Mouse (Mus musculus): ENCODE results near the gene Eya4. TPM values are rescaled to one million over a fixed set of nuclear protein-coding genes. Genes with fewer than 3 reads are reported as not detected.

Eya4 gene
- polyA plus RNA-seq, 1 experiment: 1.5 TPM

DNA sequence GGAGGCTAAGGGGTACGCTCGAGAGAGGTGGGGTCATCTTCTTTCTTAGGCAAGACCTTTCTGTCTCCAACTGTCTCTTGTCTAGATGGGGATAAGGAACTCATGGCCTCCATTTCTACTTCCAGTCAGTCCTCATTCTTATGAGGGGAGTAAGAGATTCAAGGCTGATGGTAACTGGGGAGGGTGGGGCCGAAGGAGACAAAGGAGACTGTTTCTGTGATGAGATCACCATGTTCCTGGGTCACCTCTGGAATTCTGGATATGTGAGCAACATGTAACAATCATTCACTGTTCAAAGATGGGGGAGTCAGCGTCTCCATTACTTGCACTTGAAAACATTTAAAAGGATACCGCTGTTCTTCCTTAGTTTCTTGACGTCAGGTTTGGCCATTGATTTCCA lies 165.2 kb downstream of the Eya4 start:
- TF ChIP-seq POLR2A (IDR thresholded peaks at IDR 0.05; ENCODE audit: borderline replicate concordance, extremely low read depth, insufficient read depth, insufficient read length, poor library complexity, severe bottlenecking) (no peak), CTCF (IDR thresholded peaks at IDR 0.05; ENCODE audit: borderline replicate concordance, extremely low read depth, insufficient read depth, insufficient read length) (no peak)
- no peak for DNase-seq (ENCODE audit: low read depth)

DNA sequence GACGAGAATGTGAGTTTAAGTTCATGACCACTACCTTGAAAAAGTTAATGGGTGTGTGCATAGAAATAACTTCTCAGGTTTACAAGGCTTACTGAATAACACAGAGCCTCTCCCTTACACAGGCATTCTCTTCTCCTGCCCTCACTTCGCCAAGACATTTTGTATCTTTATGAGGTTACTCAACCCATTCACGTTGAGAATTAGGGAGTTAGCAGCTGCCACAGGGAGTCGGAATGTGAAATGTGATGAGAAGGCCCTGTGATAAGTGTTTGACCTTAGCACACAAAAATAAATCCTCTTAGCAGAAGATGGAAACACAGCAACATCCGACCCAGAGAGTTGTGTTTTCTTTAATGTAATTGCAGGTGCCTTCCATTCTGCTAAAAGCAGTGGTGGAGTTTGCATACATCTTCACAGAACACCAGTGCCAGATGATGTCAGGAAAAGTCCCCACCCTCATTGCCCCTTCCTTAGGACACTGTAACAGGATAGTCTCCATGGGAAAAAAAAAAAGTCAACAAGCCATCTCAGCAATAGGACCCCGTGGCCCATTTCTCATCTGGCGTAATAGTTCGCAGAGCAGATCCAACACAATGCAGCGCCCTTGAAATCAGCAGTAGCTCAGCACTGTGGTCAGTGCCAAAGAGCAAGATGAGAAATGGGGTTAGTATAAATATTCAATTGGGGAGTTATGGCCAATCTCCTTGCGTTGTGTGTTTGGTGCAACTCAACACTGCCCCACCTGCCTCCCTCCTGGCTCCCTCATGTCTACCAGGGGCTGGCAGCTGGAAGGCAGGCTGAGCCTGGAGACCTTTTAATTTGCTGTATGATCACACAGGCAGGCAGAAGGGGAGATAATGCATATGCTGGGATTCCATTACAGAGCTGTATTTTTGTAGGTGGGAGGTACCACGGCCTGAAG lies 168.8 kb downstream of the Eya4 start:
- TF ChIP-seq CTCF (IDR thresholded peaks at IDR 0.05; ENCODE audit: borderline replicate concordance, extremely low read depth, insufficient read depth, insufficient read length) (no peak), POLR2A (IDR thresholded peaks at IDR 0.05; ENCODE audit: borderline replicate concordance, extremely low read depth, insufficient read depth, insufficient read length, poor library complexity, severe bottlenecking) (no peak)

DNA sequence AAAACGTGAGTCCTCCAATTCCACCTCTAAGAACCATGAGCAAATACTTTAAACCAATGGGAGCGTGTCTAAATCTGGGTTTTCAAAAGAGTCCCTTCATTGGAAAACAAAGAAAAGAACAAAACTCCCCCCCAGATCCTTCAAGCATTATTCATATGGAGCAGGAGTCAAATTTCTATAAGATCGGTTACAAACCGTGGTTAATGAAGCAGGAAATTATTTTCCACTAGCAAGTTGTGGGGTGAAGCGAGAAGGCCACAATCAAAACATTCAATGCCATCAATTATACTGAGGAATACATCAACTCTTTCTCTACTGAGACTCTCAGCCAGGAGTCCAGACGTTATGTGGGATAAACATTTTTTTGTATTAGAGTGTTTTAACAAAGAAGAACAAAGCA lies 171.3 kb downstream of the Eya4 start:
- TF ChIP-seq CTCF (IDR thresholded peaks at IDR 0.05; ENCODE audit: borderline replicate concordance, extremely low read depth, insufficient read depth, insufficient read length) (no peak), POLR2A (IDR thresholded peaks at IDR 0.05; ENCODE audit: borderline replicate concordance, extremely low read depth, insufficient read depth, insufficient read length, poor library complexity, severe bottlenecking) (no peak)
- DNase-seq (ENCODE audit: low read depth): peak; percentile 63

More for the DNA sequence above, 168.8 kb downstream of the Eya4 start:
- no peak for DNase-seq (ENCODE audit: low read depth)

DNA sequence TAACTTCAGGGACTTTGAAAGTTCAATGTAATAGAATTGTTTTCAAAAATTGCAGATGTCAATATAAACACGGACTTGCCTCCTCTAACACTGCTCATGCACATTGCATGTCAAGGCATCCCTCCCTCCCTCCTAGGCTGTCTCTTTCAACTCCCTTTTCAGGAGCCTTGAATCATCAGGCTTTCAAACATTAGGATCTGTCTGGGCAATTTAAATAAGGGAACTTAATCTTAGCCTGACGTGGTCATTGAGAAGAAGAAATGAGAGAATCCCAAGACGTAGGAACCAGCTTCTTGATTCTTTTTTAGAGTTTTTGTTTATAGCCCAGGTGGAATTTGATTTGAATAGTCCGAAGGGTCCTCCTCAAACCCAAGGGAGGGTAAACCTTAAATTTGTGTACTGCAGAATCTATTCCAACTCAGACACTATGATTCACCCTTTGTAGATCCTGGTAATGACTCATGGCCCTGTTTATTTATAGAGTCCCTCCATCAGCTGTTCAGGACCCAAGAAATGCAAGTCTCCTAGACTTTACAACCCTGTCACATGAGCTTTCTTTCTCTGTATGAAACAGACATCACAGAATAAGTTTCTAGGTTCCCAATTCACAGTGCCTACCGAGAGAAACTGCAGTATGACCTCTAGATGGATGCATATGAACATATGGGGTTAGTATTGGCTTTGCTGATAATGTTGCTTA lies 173.1 kb downstream of the Eya4 start:
- no peak for DNase-seq (ENCODE audit: low read depth)
- TF ChIP-seq POLR2A (IDR thresholded peaks at IDR 0.05; ENCODE audit: borderline replicate concordance, extremely low read depth, insufficient read depth, insufficient read length, poor library complexity, severe bottlenecking) (no peak), CTCF (IDR thresholded peaks at IDR 0.05; ENCODE audit: borderline replicate concordance, extremely low read depth, insufficient read depth, insufficient read length) (no peak)

DNA sequence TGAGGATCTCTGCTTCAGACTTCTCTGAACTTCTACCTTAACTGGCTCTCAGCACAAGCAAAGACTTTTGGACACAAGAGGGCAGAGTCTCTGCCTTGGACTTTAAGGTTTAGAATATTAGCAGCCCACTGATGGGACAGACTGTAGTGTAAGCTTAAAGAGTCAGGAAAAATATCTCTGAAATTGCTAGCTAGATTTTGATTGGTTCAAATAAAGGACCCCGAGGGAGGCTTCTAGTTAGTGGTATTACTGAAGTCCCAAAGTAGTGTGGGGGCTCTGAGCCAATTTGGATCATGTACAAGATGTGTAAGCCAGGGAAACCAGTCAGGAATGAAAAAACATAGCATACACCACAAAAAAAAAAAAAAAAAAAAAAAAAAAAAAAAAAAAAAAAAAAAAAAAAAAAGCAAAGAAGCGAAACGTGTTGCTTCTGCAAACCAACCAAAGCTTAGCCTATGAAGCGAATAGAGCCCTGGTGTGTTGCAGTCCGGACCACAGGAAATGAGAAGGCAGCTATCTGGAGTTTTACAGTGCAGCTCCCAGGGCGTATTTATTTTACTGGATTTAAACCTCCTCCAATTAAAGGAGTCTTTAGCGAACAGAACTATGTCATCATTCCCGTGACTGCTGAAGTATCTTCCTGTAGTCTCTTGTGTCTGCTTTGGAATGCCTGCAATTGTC lies 173.8 kb downstream of the Eya4 start:
- DNase-seq (ENCODE audit: low read depth): peak; percentile 79
- no peak for TF ChIP-seq POLR2A (IDR thresholded peaks at IDR 0.05; ENCODE audit: borderline replicate concordance, extremely low read depth, insufficient read depth, insufficient read length, poor library complexity, severe bottlenecking)
- TF ChIP-seq CTCF (IDR thresholded peaks at IDR 0.05; ENCODE audit: borderline replicate concordance, extremely low read depth, insufficient read depth, insufficient read length): peak; percentile 5; the same call in 1 of the 2 replicates

DNA sequence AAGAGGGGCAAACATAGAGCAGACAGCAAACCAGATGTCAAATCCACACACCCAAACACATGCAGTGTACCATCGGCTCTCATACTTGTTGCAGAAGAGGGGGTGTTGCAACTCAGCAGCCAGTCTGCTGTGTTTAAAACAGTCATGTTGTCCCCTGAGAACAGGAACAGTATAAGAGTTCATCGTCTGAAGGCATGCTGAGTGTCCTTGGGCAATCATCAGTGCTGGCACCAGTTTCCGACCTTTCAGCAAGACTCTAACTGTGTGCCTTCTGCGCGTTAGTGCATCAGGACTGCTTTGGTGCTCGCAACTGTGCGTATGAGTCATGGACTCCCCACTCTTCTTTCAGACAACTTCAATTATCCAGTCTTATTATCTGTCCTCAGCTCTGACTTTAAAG lies 179.0 kb downstream of the Eya4 start:
- DNase-seq (ENCODE audit: low read depth): no peak

DNA sequence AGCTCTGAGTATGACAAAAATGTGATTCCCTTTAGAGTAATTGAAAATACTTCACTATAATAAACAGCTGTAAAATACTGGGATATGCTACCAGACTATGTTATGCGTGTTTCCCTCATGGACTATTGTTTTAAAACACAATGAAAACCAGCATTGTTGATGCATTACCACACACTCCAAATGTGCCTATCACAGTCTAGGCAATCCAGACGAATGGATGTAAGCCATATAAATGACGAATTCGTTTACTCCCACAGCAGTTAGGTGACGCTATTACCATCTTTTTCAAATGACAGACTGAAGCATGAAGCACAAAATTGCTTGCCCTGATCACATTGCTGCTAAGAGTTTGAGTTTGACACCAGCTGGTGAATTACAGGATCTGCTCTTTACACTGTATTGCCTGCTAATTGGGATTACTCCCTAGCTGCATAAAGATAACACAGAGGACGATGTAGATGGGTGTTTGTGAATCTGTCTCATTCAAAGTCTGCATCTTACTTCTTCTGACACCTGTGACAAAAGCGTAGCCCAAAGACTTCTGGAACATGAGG lies 185.4 kb downstream of the Eya4 start:
- TF ChIP-seq POLR2A (IDR thresholded peaks at IDR 0.05; ENCODE audit: borderline replicate concordance, extremely low read depth, insufficient read depth, insufficient read length, poor library complexity, severe bottlenecking) (no peak), CTCF (IDR thresholded peaks at IDR 0.05; ENCODE audit: borderline replicate concordance, extremely low read depth, insufficient read depth, insufficient read length) (no peak)
- DNase-seq (ENCODE audit: low read depth): peak; percentile 76

More for the DNA sequence above, 179.0 kb downstream of the Eya4 start:
- TF ChIP-seq CTCF (IDR thresholded peaks at IDR 0.05; ENCODE audit: borderline replicate concordance, extremely low read depth, insufficient read depth, insufficient read length) (no peak), POLR2A (IDR thresholded peaks at IDR 0.05; ENCODE audit: borderline replicate concordance, extremely low read depth, insufficient read depth, insufficient read length, poor library complexity, severe bottlenecking) (no peak)

DNA sequence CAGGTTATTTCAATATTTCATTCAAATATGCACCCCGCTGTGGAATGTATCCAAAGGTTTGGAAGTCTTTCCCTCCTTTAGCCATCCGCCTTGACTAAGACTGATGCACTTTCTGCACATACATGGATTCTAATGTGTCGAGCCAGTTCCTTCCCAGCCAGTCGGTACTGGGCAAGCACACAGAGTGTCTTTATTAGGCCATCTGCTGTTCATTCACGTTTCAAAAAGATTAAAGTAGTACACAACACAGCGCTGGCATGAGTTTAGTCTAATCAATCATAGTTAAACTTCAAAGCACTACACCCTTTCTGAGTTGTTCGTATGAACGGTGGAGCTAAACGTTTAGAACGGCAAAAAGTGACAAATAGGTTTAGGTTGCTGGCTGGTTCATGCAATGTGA lies 190.7 kb downstream of the Eya4 start:
- TF ChIP-seq POLR2A (IDR thresholded peaks at IDR 0.05; ENCODE audit: borderline replicate concordance, extremely low read depth, insufficient read depth, insufficient read length, poor library complexity, severe bottlenecking) (no peak), CTCF (IDR thresholded peaks at IDR 0.05; ENCODE audit: borderline replicate concordance, extremely low read depth, insufficient read depth, insufficient read length) (no peak)
- peak; percentile 83 for DNase-seq (ENCODE audit: low read depth)

DNA sequence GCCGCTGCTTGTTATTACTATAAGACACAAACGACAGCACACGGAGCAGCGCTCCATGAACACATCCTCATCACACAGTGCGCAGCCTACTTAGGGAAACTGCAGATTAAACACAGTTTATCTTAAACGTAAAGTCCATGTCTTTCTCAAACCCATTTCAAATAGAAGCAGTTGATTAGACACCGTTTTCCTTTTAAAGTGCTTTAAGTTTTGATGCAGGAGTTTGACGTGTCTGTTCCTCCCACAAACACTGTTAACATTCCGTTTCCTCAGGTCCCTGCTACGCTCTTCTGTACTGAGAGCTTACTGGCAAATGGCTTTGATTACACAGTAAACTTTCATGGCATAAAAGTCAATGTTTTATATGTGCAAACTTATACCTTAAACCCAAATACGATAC lies 191.4 kb downstream of the Eya4 start:
- TF ChIP-seq CTCF (IDR thresholded peaks at IDR 0.05; ENCODE audit: borderline replicate concordance, extremely low read depth, insufficient read depth, insufficient read length): no peak
- TF ChIP-seq POLR2A (IDR thresholded peaks at IDR 0.05; ENCODE audit: borderline replicate concordance, extremely low read depth, insufficient read depth, insufficient read length, poor library complexity, severe bottlenecking): no peak
- DNase-seq (ENCODE audit: low read depth): peak; percentile 40

DNA sequence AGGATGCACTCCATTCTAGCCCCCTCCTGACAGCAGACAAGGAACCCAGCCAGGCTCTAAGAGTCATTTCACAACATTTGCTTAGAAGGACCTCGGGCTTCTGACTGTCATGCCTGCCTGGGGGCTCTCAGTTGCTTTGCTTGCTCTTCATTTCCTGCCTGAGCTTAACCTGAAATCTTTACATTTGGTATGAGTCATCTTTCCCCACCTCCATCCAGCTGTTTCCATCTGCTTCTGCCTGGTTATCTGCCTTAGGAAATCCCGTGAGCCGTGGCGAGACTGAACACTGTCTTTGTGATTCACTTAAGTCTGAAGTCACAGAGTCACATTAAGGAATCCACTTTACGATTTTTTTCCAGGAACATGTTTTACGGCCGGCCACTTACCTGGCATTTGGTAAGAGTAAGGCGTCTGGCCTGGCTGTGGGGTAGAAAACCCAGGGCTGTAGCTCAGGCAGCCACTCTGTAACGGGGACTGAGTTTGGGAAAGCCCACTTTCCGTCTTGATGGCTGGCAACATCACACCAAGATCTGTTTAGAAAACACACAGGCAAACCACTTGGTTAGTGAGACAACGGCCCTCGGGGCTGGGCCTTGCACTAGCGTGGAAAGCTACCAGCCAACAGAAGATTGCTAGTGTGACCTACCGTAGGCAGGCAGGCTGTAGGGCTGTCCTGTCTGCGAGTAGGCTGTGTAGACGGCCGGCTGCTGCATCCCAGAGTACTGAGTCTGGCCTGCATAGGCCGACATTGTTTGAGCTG lies 193.5 kb downstream of the Eya4 start:
- no peak for DNase-seq (ENCODE audit: low read depth)
- TF ChIP-seq POLR2A (IDR thresholded peaks at IDR 0.05; ENCODE audit: borderline replicate concordance, extremely low read depth, insufficient read depth, insufficient read length, poor library complexity, severe bottlenecking): no peak
- TF ChIP-seq CTCF (IDR thresholded peaks at IDR 0.05; ENCODE audit: borderline replicate concordance, extremely low read depth, insufficient read depth, insufficient read length): no peak

All from brain, embryonic 14.5 days (tissue).